Mouse (Mus musculus): ENCODE measurements at regions not wholly inside any gene's neighbourhood (a gene's known extent, or its start where the extent isn't known, plus 50 kb on each side); places are given as distances from the start of the nearest gene placed in this dataset.

DNA sequence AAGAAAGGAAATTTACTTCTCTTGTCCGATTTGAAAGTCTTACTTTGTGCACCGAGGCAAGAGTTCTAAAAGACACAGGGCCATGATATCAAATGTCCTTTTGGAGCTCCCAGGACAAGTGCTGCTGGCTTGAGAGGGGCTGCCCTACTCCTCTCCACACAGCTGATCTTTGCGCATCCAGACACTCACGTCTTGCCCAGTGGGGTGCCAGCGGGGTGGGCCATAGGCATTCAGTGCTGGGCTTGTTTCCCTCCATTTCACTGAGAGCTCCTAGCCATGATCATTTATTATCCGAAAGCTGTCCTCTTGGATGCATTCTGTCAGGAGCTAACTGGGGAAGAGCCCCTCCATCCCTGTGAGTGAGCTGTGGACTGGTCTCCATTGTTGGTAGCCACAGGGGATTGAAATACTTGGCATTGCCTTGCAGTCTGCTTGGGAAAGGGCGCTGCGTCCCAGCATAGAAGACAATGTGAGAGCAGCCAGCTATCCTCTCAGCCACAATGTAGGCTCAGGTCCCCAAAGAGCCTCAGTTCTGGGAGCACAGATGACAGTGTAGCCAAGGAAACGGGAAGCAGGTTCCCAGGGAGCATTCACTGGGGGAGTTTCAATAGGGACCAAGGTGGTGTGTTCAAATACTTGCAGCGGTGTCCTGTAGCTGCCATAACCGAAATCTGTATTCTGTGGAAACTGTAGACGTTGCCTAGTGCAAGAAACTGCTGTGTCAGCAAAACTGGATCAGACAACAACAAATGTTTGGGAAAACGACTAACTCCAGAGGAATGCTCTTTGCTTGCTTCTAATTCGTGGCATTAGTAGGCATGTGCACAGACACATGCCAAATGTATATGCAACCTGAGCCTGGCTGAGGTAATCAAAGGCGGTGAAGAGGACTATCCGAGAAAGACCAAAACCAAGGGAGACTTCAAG, 159.2 kb downstream of the Irx1 start:
- no peak for TF ChIP-seq CTCF (IDR thresholded peaks at IDR 0.05; ENCODE audit: borderline replicate concordance, extremely low read depth, insufficient read depth, insufficient read length)
- no peak for TF ChIP-seq POLR2A (IDR thresholded peaks at IDR 0.05; ENCODE audit: borderline replicate concordance, extremely low read depth, insufficient read depth, insufficient read length, poor library complexity, severe bottlenecking)
